Mouse (Mus musculus) forebrain, postnatal 0 days (tissue): ENCODE results near the gene Sdccag8. TPM values are rescaled to one million over a fixed set of nuclear protein-coding genes. Genes with fewer than 3 reads are reported as not detected.

Experiments
- ATAC-seq: fragments of 200-750 bp; cut with Nextera tagmentation; 2 replicates; pipeline ENCODE4 v1.8.0; 2017; ENCODE audit warnings: mild to moderate bottlenecking, moderate library complexity
- DNase-seq: peaks from one replicate; pipeline ENCODE4 v3.0.0-alpha.2; 2015
- H3K27ac ChIP-seq: fragments of 300-500 bp; sonication (generic); 2 replicates; pipeline ENCODE4 v1.5.1; 2014; ENCODE audit warnings: low read depth, mild to moderate bottlenecking, antibody characterized with exemption, low read length, moderate library complexity, mixed read lengths
- H3K27me3 ChIP-seq: fragments of 300-500 bp; sonication (generic); 2 replicates; pipeline ENCODE4 v1.6.1; 2014; ENCODE audit warnings: mild to moderate bottlenecking, low read length, mixed read lengths; ENCODE audit not compliant: insufficient read depth
- H3K36me3 ChIP-seq: fragments of 300-500 bp; sonication (generic); 2 replicates; pipeline ENCODE4 v1.6.1; 2014; ENCODE audit warnings: mild to moderate bottlenecking, moderate library complexity; ENCODE audit not compliant: insufficient read depth
- H3K4me1 ChIP-seq: fragments of 300-500 bp; sonication (generic); 2 replicates; pipeline ENCODE4 v1.6.1; 2014; ENCODE audit warnings: antibody characterized with exemption; ENCODE audit not compliant: insufficient read depth
- H3K4me2 ChIP-seq: fragments of 300-500 bp; sonication (generic); 2 replicates; pipeline ENCODE4 v1.6.1; 2014; ENCODE audit warnings: low read depth, mild to moderate bottlenecking, moderate library complexity
- H3K4me3 ChIP-seq: fragments of 300-500 bp; sonication (generic); 2 replicates; pipeline ENCODE4 v1.5.1; 2014; ENCODE audit warnings: low read depth, low read length, mixed read lengths
- H3K9ac ChIP-seq: fragments of 300-500 bp; sonication (generic); 2 replicates; pipeline ENCODE4 v1.6.1; 2014; ENCODE audit warnings: mild to moderate bottlenecking
- H3K9me3 ChIP-seq: fragments of 300-500 bp; sonication (generic); 2 replicates; pipeline ENCODE4 v1.6.1; 2016; ENCODE audit warnings: low read length
- CTCF ChIP-seq: sonication (generic); IDR thresholded peaks from 2 replicates; pipeline ENCODE4 v1.5.1; 2016; ENCODE audit warnings: antibody characterized with exemption, control low read depth, low read depth
- WGBS: fragments of 180-500 bp; shearing (Covaris S2); extraction: QIAGEN DNeasy Blood & Tissue Kit; methylation state at CpG from one replicate; pipeline ENCODE4 v1.1.7; 2014; 5-methylcytosine and 5-hydroxymethylcytosine counted together
- polyA plus RNA-seq: library from polyadenylated mRNA; unstranded; fragments of >200 nt; fragmentation: Nextera tagmentation; extraction: Ambion mirVana; gene quantifications from 2 replicates; pipeline ENCODE4 v1.2.1, GENCODE M21; 2015
- total RNA-seq: library from RNA; depleted of rRNA; stranded (reverse); fragments of >200 nt; gene quantifications from 2 replicates; pipeline ENCODE4 v1.2.3, GENCODE M21; 2014; rRNA removed

Gene Sdccag8
- 14.0 and 15.7 TPM in 2 replicates for total RNA-seq
- 32.8 and 33.6 TPM in 2 replicates for polyA plus RNA-seq

DNA sequence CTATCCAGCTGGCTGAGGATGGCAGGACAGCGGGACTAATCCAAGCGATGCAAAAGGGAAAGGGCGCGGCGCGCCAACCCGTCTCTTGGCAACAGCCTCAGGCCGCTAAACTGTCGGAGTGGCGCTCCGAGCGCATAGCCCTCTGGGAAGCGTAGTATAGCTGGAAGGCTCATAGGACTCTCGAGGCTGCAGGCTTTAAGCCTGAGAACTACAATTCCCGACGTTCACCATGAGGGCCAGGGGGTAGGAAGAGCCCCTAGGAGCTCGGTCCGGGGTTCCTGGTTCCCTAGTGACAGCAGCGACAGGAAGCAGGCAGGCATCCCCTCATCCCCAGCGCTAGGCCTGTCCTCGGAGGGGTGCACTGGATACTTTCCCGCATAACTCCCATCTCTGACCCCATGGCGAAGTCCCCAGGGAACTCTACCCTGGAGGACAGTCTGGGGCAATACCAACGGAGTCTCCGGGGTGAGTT lies at the start of gene Sdccag8:
Gene Sdccag8 (plus strand): TSS at position 70 of the 472 bp plus-strand sequence.
- Histone ChIP-seq H3K4me3 (peak within 1 kb of the TSS; percentile 89), H3K9ac (peak within 1 kb of the TSS; percentile 98), H3K36me3 (no peaks in the 10 kb centered on the region), H3K4me1 (peaks cover 7% of the 10 kb centered on the region), H3K27ac (peak within 1 kb of the TSS; percentile 100), H3K9me3 (no peaks in the 10 kb centered on the region), H3K27me3 (no peaks in the 10 kb centered on the region), H3K4me2 (peak within 1 kb of the TSS; percentile 68)
- DNase-seq: peak; percentile 96
- peak; percentile 95 for ATAC-seq
- WGBS: under 1% methylated on average over 25 of the region's 25 CpGs
- no peak; the same call in 1 of the 2 replicates for TF ChIP-seq CTCF

GRCm38 (mm10) chr1:176774533-176774932 lies 39.9 kb upstream of the Sdccag8 start:
- no peaks in the 10 kb centered on the region for H3K9me3 ChIP-seq
- no peak for ATAC-seq
- H3K36me3 ChIP-seq: peaks cover 32% of the 10 kb centered on the region
- H3K27ac ChIP-seq: no peak overlapping the region
- no peaks in the 10 kb centered on the region for H3K4me1 ChIP-seq
- no peaks in the 10 kb centered on the region for H3K27me3 ChIP-seq
- no peak overlapping the region for H3K4me3 ChIP-seq
- TF ChIP-seq CTCF: no peak
- 39% methylated on average over 4 of the region's 4 CpGs for WGBS
- no peak for DNase-seq
- no peak overlapping the region for H3K9ac ChIP-seq
- H3K4me2 ChIP-seq: no peak overlapping the region

DNA sequence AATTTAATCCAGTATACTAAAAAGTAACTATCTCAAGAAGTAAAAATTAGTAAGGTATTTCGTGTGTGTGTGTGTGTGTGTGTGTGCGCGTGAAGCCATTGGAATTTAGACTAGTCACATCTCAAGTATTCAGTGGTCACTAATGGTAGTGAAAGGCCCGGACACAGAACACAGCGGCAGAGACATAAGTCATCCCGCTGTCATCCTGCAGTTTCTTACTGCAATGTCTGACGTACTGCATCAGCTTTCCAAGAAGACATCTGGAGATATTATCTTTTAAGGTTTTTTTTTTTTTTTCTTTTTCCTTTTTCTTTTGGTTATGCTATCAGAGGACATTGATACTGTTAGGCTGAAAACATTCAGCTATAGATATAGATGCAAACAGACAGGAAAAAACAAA lies 25.1 kb upstream of the Sdccag8 start:
- Histone ChIP-seq H3K4me3 (no peak overlapping the region), H3K9me3 (no peaks in the 10 kb centered on the region), H3K27ac (no peak overlapping the region), H3K27me3 (no peaks in the 10 kb centered on the region), H3K9ac (no peak overlapping the region), H3K4me2 (no peak overlapping the region), H3K4me1 (0 out of 2 replicates have a peak, but pooled peaks cover 6% of the 10 kb centered on the region), H3K36me3 (peaks cover 24% of the 10 kb centered on the region)
- WGBS: 93% methylated on average over 7 of the region's 7 CpGs
- TF ChIP-seq CTCF: no peak
- no peak for ATAC-seq
- no peak for DNase-seq

GRCm38 (mm10) chr1:176792175-176792574 lies 22.3 kb upstream of the Sdccag8 start:
- ATAC-seq: no peak
- H3K9me3 ChIP-seq: no peaks in the 10 kb centered on the region
- no peak overlapping the region for H3K4me2 ChIP-seq
- no peak for TF ChIP-seq CTCF
- no peak overlapping the region for H3K27ac ChIP-seq
- H3K4me1 ChIP-seq: 0 out of 2 replicates have a peak, but pooled peaks cover 11% of the 10 kb centered on the region
- no peak overlapping the region for H3K9ac ChIP-seq
- H3K27me3 ChIP-seq: no peaks in the 10 kb centered on the region
- H3K4me3 ChIP-seq: no peak overlapping the region
- no peak for DNase-seq
- 93% methylated on average over 1 of the region's 1 CpGs for WGBS
- peaks cover 24% of the 10 kb centered on the region for H3K36me3 ChIP-seq

DNA sequence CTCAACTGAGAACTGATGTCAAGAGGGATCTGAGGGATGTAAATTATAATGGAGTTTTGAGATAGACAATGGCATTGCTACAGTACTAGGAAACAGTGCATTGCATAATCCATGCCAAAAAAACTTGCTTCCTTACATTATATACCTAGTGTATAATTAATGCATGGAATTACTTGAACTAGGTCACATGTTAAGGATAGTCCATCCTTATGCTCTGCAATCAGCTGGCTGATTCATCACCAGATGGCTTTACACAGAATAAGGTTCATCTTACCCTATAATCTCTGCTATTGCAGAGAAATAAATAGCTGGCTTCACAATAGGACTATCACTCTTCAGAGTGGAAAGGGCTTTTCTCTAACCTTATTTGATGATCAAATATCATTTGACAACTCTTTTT lies 15.8 kb upstream of the Sdccag8 start:
- no peaks in the 10 kb centered on the region for H3K36me3 ChIP-seq
- no peaks in the 10 kb centered on the region for H3K9me3 ChIP-seq
- no peak overlapping the region for H3K4me2 ChIP-seq
- no peak overlapping the region for H3K4me3 ChIP-seq
- 0 out of 2 replicates have a peak, but pooled peaks cover 11% of the 10 kb centered on the region for H3K4me1 ChIP-seq
- DNase-seq (no peak), ATAC-seq (no peak)
- H3K27me3 ChIP-seq: no peaks in the 10 kb centered on the region
- no peak overlapping the region for H3K9ac ChIP-seq
- TF ChIP-seq CTCF: no peak
- no peak overlapping the region for H3K27ac ChIP-seq

GRCm38 (mm10) chr1:176800728-176801365 lies 13.6 kb upstream of the Sdccag8 start:
- Histone ChIP-seq H3K4me3 (no peak overlapping the region), H3K9ac (no peak overlapping the region), H3K27me3 (no peaks in the 10 kb centered on the region), H3K4me1 (0 out of 2 replicates have a peak, but pooled peaks cover 5% of the 10 kb centered on the region), H3K36me3 (no peaks in the 10 kb centered on the region), H3K27ac (no peak overlapping the region), H3K9me3 (no peaks in the 10 kb centered on the region), H3K4me2 (no peak overlapping the region)
- ATAC-seq (peak; percentile 71), DNase-seq (peak; percentile 60)
- WGBS: 0% methylated on average over 2 of the region's 2 CpGs
- TF ChIP-seq CTCF: no peak

GRCm38 (mm10) chr1:176810161-176810560 lies 4.3 kb upstream of the Sdccag8 start:
- Histone ChIP-seq H3K36me3 (no peaks in the 10 kb centered on the region), H3K27ac (no peak overlapping the region), H3K9me3 (no peaks in the 10 kb centered on the region), H3K9ac (no peak overlapping the region), H3K4me1 (peaks cover 21% of the 10 kb centered on the region), H3K27me3 (no peaks in the 10 kb centered on the region), H3K4me2 (no peak overlapping the region), H3K4me3 (no peak overlapping the region)
- ATAC-seq (no peak), DNase-seq (no peak)
- no peak for TF ChIP-seq CTCF
